22 mouse cellular contexts compared by ENCODE assay signal in the genomic region with DNA sequence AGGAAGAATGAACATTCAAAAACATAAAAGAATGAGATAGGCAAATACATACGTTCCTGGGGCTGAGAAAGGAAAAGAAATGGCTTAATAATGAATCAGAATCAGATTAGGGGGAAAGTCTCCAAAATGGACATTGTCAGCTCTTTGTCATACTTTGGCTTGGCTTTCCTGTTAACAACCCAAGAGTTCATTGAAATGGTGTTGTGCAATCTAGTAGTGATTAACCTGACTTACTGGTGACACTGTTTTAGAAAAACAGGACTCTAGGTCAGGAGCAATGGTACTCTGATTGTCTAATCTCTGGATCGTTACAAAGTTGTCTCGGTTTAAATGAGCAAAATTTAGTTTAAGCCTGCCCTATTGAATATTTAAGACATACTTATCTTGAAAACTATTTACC.
"Had no signal": no experiment of that assay in that cellular context is flagged by ENCODE, and none has a peak within 500 bp of the region (broad histone marks: within the 10 kb centered on the region; RNA-seq: fewer than 3 reads in every experiment).

No protein-coding gene starts in this region.

- H3K9me3 ChIP-seq: kidney, embryonic 15.5 days; limb, embryonic 12.5 days; limb, embryonic 15.5 days; lung, embryonic 15.5 days; megakaryocyte, embryonic 14.5 days; midbrain, embryonic 10.5 days; midbrain, embryonic 13.5 days; neural tube, embryonic 13.5 days had no signal

- H3K27me3 ChIP-seq: kidney, embryonic 15.5 days; limb, embryonic 12.5 days; limb, embryonic 15.5 days; lung, embryonic 15.5 days; megakaryocyte, embryonic 14.5 days; midbrain, embryonic 13.5 days; neural tube, embryonic 13.5 days had no signal

- H3K4me3 ChIP-seq: kidney, embryonic 15.5 days; limb, embryonic 12.5 days; limb, embryonic 15.5 days; lung, embryonic 15.5 days; megakaryocyte, embryonic 14.5 days; midbrain, embryonic 10.5 days; midbrain, embryonic 13.5 days; myocyte; neural tube, embryonic 13.5 days had no signal

- H3K4me2 ChIP-seq: kidney, embryonic 15.5 days; limb, embryonic 12.5 days; limb, embryonic 15.5 days; lung, embryonic 15.5 days; midbrain, embryonic 13.5 days; neural tube, embryonic 13.5 days had no signal

- H3K4me1 ChIP-seq: limb, embryonic 12.5 days; limb, embryonic 15.5 days; megakaryocyte, embryonic 14.5 days; midbrain, embryonic 10.5 days; midbrain, embryonic 13.5 days had no signal

- H3K36me3 ChIP-seq: kidney, embryonic 15.5 days; limb, embryonic 12.5 days; limb, embryonic 15.5 days; lung, embryonic 15.5 days; midbrain, embryonic 10.5 days; midbrain, embryonic 13.5 days; neural tube, embryonic 13.5 days had no signal

- H3K27ac ChIP-seq: kidney, embryonic 15.5 days; limb, embryonic 12.5 days; limb, embryonic 15.5 days; liver, embryonic 14.5 days; lung, embryonic 15.5 days; midbrain, embryonic 10.5 days; midbrain, embryonic 13.5 days; neural tube, embryonic 13.5 days had no signal

- H3K9ac ChIP-seq: kidney, embryonic 15.5 days; limb, embryonic 12.5 days; limb, embryonic 15.5 days; liver, embryonic 14.5 days; lung, embryonic 15.5 days; midbrain, embryonic 13.5 days; neural tube, embryonic 13.5 days had no signal

- DNase-seq: kidney, postnatal 10 days; kidney, postnatal 36 days; layer of hippocampus, postnatal 36 days; left cerebral cortex, postnatal 4 days; lung, adult 18-20 months; lung, postnatal 10 days; lung, postnatal 36 days; retina, postnatal 1 day; thymus, adult 18-20 months; thymus, postnatal 36 days had no signal

- ATAC-seq: intestine, postnatal 0 days; midbrain, embryonic 13.5 days; midbrain, embryonic 16.5 days had no signal
